Mouse (Mus musculus) MN1 (cell line): ENCODE results near the gene Timm8a2.

Experiments used
- DNase-seq: peaks from one replicate; pipeline ENCODE4 v3.0.0-alpha.2; 2016; ENCODE audit warnings: low spot score

Timm8a2 gene

DNA sequence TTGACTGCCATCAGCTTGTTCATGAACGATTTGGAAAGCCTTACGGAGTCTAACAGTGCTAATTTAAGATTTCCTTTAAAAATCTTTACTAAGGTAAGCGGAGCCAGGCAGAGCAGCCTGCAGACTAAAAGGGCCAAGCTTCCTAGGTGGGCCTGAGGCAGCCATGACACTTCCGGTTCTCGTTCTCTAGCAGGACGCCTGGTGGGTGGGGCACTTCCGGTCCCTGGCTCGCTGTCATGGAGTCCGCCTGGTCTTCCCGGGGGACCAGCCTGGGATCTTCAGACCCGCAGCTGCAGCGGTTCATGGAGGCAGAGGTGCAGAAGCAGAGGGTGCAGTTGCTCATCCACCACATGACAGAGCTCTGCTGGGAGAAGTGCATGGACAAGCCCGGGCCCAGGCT lies at the start of gene Timm8a2:
Timm8a2 (plus strand) TSS at position 224 of the 400 bp plus-strand sequence.
- DNase-seq, result no peak

DNA sequence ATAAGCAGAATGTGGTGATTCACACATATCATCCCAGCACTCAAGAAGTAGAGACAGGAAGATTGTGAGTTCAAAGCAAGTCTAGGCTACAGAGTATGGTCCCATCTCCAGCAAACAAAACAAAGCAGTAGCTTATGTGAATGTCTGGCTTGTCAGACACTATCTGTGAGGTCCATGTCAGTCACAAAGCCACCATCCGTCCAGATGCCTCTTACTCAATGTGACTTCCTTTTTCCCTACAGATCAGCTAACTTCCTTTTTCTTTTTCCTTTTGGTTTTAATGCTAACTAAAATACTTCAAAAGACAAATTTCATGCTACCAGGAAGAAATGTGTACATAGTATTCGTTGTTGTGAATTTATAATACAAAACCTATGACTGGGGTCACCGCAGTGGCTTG lies 49.0 kb upstream of the Timm8a2 start:
- no peak for DNase-seq

DNA sequence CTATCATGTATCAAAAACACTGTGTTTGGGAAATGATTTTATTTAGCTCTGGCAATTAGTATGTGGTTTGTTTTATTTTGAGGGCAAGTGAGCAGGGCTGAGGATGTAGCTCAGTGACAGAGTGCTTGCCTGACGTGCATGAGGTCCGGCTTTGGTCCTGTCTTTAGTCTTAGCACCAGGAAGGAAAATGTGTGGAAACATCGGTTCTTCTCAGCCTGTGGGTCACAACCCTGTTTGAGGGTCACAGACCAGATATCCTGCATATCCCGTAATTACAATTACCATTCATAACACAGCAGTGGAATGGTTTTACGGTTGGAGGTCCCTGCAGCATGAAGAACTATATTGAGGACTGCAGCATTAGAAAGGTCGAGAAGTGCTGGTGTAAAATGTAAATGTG lies 48.4 kb upstream of the Timm8a2 start:
- DNase-seq, result no peak

DNA sequence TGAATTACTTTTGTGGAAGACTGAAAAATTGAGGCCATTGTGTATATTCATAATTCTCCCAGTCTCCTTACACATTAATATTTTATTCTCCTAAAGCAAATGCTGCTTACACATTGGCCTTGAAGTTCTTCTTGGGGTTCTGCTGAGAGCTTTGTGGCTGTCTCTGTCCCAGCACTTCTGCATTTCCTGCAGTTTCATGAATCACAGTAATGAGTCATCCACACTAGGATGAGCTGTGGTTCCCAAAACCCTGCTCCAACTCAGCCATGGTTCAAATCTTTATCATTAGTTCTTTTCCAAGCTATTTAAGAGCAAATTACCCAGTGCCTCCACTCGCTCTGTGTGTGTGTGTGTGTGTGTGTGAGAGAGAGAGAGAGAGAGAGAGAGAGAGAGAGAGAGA lies 47.2 kb upstream of the Timm8a2 start:
- peak; percentile 7 for DNase-seq

DNA sequence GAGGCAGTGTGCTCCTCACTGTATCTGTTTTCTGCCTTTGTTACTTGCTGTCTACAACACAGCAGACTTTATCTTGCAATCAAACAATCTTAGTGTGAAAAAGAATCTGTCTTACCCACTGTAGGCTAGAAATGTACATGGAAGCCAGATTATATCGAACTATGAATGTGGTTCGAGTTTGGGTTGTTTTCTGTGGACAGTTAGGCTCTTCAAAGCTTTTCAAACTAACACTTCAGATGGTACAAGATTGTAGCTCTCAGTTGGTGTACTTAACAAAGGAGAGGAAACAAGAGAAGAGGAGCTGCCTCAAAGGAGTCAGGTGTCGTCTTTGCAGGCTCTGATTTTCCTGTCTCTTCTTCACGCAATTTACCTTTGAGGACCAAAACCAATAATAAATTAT lies 46.8 kb upstream of the Timm8a2 start:
- DNase-seq, result no peak

DNA sequence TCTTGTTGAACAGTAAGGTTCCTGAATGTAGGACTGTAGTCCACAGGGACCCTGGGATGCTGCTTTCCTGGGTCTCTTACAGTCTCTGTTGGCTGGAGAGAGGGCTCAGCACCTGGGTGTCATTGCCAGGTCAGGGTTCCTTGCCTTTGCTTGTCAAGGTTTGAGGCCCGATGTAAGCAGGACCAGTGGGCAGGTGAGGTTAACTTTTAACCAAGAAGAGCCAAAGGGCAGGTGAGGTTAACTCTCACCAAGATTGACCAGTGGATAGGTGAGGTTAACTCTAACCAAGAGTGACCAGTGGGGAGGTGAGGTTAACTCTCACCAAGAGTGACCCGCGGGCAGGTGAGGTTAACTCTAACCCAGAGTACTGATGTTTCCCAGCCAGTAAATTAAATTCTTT lies 45.1 kb upstream of the Timm8a2 start:
- no peak for DNase-seq

DNA sequence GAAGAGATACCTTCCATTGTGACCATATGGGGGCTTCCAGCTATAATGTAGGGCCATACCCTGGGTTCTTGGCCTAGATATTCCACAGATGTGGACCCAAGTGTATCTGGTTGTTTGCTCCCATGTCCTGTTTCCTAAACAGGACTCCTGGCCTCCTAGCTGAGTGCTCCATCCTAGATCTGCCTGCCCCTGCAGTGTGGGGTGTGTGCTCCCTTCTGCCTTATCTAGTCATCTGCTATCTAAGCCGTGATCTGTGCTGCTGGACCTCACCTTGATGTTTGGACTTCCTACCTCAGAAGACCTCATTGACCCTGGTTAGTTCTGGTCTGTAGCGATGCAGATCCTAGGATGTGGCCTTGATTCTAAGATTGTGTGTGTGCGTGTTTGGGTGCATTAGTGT lies 44.6 kb upstream of the Timm8a2 start:
- no peak for DNase-seq

DNA sequence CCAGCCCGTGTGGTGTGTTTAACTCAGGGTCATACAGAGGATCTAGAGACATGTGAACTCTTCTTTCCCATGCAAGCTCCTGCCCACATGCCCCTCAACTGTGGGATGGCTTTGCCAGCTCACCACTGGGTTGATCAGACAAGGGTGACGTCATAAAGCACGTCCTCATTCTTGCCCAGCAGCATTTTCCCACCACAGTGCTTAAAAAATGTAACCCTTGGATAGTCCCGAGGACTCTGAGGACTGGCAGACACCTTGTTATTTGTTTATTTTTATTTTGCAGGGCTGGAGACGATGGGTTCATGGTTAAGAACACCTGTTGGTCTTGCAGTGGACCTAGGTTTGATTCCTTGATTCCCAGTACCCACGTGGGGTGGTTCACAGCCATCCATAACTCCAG lies 43.6 kb upstream of the Timm8a2 start:
- no peak for DNase-seq

DNA sequence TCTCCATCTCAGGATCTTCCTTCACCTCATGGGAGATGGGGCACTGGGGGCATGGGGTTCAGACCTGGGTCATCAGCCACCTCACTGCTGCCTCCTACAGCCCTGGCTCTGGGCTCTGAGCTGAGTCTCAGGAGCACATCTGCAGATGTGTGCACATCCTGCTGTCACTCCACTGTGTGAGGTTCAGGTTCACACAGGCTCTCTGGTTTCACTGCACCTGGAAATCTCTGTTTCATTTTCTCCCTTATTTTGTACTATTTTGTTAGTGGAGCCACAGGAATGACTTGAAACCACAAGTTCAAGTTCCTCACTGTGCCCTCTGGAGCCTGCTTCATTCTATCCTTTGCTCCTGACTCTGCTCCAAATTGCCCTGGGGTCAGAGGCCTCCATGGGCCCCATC lies 42.6 kb upstream of the Timm8a2 start:
- DNase-seq, result no peak

DNA sequence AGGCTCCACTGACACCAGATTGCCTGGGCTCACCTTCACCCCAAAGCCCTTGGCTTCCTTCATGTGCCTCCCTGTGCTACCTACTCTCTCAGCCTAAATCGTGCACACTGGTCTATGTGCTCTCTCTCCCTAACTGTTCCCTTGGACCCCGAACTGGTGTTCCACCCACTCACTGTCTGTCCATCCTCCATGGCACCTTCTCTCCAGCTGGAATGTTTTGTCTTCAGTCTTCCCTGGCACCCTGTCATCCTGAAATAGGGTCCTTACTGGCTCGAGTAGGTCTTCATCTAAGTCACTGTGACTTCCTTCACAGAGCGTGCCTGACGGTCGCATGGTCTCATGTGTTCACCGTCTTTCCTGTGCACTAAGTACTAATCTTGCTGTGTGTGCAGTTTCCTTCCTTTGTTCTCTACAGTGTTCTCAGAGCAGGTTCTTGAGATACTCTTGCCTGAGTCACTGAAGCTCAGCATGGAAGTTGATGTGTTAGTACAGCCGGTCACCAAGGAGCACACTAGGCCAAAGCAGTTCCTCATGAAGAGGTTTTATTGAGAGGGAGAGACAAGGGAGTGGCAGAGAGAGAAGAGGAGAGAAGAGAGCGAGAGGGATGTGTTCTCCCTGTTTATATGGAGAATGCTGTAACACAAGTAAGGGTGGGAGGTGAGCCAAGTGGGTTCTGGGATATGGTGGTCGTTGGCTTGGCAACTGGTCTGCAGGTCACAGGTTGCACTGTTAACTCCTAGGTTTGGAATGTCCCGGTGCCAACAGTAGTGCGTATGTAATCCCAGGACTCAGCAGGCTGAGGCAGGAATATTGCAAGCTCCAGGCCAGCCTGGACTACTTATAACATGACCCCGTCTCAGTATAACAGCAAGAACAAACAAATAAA lies 41.8 kb upstream of the Timm8a2 start:
- no peak for DNase-seq

DNA sequence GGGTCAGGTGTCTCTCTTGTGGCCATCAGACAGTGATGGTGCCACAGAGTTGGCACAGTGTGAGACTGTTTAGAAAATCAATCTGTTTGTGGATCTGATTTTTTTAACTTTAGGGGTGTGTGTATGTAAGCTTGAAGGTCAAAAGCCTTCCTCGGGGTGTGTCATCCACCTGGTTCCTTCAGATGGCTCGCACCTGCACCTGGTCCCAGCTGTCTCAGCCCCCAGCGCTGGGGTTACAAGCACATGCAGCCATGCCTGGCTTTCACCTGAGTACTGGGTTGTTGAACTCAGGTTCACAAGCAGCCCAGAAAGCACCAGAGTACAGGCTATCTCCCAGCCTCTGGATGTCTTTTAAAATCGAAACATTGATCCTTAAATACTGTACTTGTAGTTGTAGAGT lies 40.9 kb upstream of the Timm8a2 start:
- DNase-seq, result no peak

DNA sequence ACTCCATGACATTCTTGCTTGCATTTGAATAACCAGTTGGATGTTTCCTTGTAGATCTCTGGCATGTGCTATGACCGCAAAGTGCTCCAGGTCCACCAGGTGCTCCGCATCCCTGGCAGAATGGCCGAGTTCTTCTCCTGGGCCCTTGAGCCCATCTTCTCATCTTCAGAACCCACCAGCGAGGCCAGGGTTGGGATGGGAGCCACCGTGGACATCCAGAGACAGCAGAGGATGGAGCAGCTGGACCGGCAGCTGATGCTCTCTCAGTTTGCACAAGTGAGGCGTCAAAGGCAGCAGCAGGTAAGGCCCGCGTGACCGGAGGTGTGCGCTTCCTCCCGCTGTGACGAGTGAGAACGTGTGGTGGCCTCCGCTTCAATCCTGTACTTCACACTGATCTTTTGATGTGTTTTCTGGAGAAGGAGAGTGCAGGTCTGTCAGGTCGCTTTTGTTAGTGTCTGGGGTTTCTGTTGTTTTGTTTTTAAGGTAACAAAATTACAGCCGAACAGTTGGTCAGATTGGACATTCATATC lies 40.2 kb upstream of the Timm8a2 start:
- no peak for DNase-seq

DNA sequence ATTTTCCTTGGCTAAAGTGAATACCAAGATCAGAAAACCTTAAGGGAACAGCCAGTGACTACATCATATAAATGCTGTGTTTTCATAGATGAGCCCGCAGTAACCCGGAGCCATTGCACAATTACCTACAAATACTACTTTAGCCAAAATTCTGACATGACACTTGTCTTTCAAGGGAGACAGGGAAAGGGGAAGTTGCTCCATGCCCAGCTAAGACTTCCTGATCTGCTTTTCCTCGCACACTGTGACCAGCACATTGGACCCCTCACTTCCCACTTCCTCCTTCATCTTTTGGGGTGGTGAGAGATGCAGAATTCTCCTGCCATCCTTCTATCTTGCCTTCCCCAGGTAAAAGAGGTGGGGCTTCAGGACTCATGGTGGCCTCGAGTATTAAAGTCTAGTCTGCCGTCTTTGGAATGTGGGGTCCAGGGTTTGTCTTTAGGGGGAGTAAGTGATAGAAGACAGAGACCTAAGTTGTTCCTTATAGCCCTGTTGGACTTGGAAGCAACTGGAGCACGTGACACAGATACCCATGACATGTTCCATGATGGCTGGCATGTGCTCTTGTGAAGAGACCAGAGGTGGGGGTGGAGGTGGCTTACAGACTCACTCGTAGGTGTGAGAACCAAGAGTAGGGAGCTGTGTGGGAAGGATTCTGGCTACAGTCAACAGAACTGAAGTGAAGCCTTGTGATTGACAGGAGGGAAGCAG lies 39.5 kb upstream of the Timm8a2 start:
- DNase-seq, result no peak

DNA sequence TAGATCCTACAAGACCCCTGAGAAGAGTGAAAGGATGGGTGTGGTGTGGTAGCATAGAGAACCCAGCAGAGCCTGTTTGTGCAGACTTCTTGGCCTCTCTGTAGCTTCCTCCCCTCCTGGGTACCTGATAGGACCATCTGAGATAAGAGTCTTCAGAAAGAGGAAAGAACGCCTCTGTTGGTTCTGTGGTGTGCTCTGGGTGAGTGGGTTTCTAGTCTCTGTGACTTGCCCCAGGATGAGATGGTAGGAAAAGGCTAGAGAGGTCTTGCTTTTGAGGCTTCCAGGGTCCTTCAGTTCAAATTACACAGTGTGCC lies 39.0 kb upstream of the Timm8a2 start:
- no peak for DNase-seq

DNA sequence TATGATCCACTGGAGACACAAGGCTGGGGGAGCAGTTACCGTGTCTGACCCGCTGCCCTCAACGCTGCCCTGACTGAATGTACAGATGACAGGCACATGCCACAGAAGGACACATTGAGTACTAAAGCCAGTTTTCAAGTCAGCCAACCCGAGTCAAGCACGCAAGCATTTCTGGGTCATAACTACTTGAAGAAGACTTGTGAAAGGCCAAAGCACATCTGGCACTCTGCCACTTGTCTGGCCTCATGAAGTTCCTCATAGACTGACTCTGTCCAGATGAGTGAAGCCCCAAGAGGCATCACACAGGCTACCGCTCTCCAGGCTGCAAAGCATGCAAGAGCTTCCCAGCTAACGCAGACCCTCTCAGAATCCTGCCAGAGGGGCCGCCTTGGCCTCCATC lies 37.7 kb upstream of the Timm8a2 start:
- DNase-seq, result peak; percentile 14

DNA sequence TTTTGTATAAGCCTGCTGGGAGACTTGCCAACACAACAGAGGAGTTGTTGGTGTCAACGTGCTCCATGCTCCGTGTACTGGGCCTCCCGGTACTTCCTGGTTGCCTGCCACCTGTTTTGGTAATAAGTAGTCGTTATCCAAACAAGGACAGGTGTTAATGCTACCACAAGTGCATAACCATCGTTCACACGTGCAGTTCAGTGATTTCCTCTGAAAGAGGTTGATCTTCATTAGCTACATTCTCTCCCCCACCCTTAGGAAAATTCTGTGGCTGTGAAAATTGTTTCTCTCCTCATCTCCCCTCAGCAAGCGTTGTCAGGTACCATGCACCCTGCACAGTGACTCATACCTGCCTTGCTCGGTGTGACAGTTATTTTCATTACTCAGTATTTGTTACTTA lies 35.0 kb upstream of the Timm8a2 start:
- no peak for DNase-seq

DNA sequence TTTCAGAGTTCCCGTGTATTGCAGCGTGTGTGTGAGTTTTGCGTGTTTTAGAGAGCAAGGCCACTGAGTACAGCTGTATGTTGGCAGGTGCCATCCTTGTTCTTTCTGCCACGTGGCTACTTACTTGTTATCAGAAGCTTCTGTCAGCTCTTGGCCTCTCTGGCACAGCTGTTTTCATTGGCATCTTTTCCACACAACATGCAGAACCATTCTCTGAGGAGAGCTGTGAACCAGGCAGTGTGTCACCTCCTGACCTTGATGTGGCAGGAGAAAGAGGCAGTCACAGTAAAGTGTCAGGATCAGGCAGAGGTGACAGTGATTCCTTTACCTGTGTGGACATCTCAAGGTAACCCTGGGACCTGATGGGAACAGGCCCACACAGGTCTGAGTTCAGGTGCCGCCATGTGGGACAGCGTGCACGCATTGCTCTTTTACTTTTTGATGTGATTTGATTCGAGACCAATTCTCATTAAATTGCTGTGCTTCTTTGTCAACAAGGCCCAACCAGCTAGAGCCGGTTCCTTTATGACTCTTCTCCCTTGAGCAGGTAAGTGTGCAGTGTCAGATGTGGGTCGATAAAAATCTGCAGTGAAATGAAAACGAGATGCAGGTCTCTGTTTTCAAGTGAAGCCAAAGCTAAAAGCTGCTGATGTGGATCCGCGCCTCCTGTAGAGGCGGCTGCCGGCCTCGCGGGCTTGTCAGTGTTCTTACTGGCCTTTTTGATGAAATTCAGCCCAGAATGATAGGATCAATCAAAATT lies 33.9 kb upstream of the Timm8a2 start:
- DNase-seq, result no peak

DNA sequence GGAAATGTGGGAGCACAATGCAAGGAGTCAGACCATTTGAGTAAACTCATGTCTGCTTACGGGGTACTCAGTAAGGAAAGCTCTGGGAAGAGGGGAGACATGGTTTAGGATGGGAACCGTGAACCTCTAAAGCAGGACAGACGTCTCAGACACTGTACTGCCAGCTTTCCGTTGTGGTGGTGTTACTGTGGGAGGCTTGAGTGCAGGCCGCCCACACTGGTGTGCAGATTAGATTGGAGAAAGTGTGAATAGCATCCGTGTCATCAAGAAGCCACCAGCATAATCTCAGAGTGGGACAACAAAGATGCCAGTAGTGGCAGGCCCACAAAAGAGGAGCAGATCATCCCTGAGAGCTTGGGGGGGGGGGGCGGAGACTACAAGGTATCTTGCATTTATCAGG lies 32.2 kb upstream of the Timm8a2 start:
- DNase-seq, result no peak

DNA sequence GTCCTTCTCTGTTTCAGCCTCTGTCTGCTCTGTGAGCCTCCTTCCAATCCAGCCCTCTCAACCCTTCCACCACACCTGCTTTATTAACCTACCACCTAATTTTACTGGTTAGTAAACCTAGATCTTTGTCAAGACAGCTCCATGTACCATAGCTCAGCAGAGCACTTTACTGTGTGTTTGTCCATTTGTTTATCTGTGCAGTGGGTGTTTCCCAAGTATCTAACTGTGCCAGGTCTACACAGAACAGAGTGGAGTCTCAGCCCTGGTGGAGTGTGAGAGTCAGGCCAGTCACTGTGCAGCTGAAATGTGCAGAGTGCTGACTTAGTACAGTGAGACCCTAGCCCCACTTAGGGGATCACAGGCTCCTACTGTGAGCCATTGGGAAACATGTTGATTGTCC lies 30.7 kb upstream of the Timm8a2 start:
- no peak for DNase-seq

DNA sequence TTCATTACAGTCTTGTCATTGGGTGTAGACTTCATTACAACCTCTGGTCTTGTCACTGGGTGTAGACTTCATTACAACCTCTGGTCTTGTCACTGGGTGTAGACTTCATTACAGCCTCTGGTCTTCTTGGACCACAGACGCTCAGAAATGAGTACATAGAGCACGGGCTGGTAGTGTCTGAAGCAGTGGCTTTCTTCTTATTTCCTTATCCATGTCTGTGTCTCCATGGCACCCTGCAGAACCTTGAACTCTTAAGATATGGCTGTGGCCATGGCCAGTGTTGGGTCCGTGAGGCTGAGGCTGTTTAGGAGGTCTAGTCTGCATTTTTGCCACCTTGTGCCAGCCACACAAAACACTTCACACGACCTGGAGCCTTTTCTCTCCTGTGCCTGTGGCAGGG lies 26.2 kb upstream of the Timm8a2 start:
- DNase-seq, result no peak

DNA sequence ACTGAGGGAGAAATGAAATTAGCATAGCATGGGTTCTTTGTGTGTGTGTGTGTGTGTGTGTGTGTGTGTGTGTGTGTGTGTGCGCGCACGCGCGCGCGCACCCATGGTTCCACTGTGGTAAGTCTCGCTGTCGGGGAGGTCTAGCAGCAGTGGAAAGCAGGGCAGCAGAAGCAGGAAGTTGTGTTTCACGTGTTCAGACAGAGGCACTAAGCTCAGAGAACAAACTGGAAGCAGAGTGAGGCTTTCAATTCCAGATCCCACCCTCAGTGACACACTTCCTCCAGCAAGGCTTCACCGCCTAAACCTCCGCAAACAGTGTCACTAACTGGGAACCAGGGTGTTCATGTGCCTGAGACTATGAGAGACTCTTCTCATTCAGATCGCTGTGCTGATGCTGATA lies 25.0 kb upstream of the Timm8a2 start:
- no peak for DNase-seq

DNA sequence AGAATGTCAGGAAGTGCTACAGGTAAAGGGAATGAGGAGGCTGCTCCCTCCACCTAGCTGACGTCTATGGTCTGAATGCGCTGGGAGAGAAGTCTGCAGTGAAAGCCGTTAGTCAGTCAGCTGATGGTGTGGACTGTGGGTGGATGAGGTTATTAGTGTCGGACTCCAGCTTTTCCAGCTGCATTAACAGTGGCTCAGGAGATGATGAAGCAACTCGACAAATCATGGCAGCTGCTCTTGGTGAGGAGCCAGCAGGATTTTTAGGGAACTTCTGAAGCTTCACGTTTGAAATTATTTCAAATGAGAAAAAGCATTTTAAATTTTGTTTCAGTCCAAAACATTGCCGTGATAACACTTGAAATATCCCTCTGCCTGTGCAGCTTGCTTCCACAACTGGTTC lies 24.2 kb upstream of the Timm8a2 start:
- DNase-seq, result no peak

DNA sequence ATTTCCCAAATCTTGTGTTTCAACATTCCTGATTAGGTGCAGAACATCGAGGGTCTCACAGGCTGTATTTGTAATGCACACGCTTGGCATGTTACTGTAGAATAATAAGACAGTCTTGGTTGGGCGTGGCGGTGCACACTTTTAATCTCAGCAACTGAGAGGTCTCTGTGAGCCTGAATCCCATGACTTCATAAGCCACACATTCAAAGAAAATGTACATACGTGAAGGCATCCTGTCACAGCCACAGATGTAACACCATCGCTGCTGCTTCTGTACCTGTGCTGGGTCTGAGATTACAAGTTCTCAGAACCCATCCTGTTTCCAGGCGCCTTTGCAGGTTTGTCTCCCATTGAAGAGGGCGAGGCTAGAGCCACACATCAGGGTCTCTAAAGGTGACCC lies 22.7 kb upstream of the Timm8a2 start:
- DNase-seq, result no peak
